Mouse (Mus musculus) kidney, adult 2 months (tissue): ENCODE results near the gene Olfr1277. TPM values are rescaled to one million over a fixed set of nuclear protein-coding genes. Genes with fewer than 3 reads are reported as not detected.

ENCODE experiments used
- DNase-seq: peaks from one replicate; pipeline ENCODE4 v3.0.0; 2021
- H3K27ac ChIP-seq: fragments of 200-500 bp; 2 replicates; pipeline ENCODE4 v1.5.1; 2012; ENCODE audit warnings: low read depth, low read length, control low read depth, inconsistent platforms; ENCODE audit not compliant: insufficient read depth
- H3K27me3 ChIP-seq: fragments of 200-500 bp; replicated peaks from 2 replicates; pipeline ENCODE4 v1.6.1; 2012; ENCODE audit warnings: mild to moderate bottlenecking, moderate library complexity, low read length, inconsistent platforms; ENCODE audit not compliant: control insufficient read depth, insufficient read depth
- H3K36me3 ChIP-seq: fragments of 200-500 bp; 2 replicates; pipeline ENCODE4 v1.6.1; 2012; ENCODE audit warnings: mild to moderate bottlenecking, moderate library complexity, low read length, inconsistent platforms; ENCODE audit not compliant: control insufficient read depth, insufficient read depth
- H3K4me1 ChIP-seq: fragments of 200-500 bp; 2 replicates; pipeline ENCODE4 v1.6.1; 2011; ENCODE audit warnings: low read length; ENCODE audit not compliant: control insufficient read depth, insufficient read depth
- H3K4me3 ChIP-seq: fragments of 200-500 bp; 2 replicates; pipeline ENCODE4 v1.5.1; 2011; ENCODE audit warnings: mild to moderate bottlenecking, low read depth, low read length, control low read depth; ENCODE audit not compliant: insufficient read depth
- CTCF ChIP-seq: fragments of 200-500 bp; conservative IDR thresholded peaks from 2 replicates; pipeline ENCODE4 v1.5.1; 2011; ENCODE audit warnings: low read depth, mild to moderate bottlenecking, control low read depth, low read length, moderate library complexity, mixed read lengths; ENCODE audit not compliant: insufficient read depth, insufficient read length
- POLR2A ChIP-seq: fragments of 200-500 bp; IDR thresholded peaks from one replicate; pipeline ENCODE4 v1.6.1; 2011; ENCODE audit warnings: low read depth, low read length, control low read depth
- WGBS: fragments of 180-500 bp; shearing (Covaris S2); methylation state at CpG from one replicate; pipeline ENCODE4 v1.1.7; 2018; 5-methylcytosine and 5-hydroxymethylcytosine counted together
- polyA plus RNA-seq: library from polyadenylated mRNA; depleted of rRNA; stranded (reverse); fragments of >200 nt; gene quantifications from 2 replicates; pipeline ENCODE4 v1.2.3, GENCODE M21; 2012; rRNA removed

Gene Olfr1277
- polyA plus RNA-seq: not detected in 2 replicates

DNA sequence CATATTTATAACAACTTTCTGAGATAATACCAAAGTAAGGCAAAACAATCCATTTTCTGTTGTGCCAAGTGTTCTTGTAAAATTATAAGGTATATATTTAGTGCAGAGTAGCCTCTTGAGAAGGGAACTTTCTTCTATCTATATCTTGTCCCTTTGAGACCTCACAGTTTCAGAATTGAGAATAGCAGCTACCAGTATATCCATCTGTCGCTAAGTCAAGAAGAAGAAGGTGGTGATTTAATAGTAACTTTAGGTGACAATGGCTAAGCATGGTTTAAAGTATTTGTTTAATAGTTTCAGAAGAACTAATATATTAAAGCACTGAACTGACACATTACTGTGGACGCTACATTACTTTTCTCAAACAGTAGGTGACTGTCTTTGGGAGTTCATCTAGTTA lies at the start of gene Olfr1277:
Gene Olfr1277 (minus strand): TSS at position 101 of the 400 bp plus-strand sequence.
- no peak within 1 kb of the TSS for H3K27ac ChIP-seq
- no peak within 1 kb of the TSS for H3K4me3 ChIP-seq
- no peaks in the 10 kb centered on the region for H3K36me3 ChIP-seq
- TF ChIP-seq CTCF (no peak), POLR2A (no peak)
- DNase-seq: no peak
- H3K27me3 ChIP-seq: no peaks in the 10 kb centered on the region
- H3K4me1 ChIP-seq: no peaks in the 10 kb centered on the region
- 44% methylated on average over 2 of the region's 2 CpGs for WGBS

GRCm38 (mm10) chr2:111313717-111314116 lies 39.8 kb upstream of the Olfr1277 start, which contains the start of gene Olfr1280:
Olfr1280 (plus strand) TSS chr2:111314017.
- no peaks in the 10 kb centered on the region for H3K4me1 ChIP-seq
- TF ChIP-seq POLR2A (no peak), CTCF (no peak)
- H3K4me3 ChIP-seq: no peak within 1 kb of the TSS
- no peaks in the 10 kb centered on the region for H3K36me3 ChIP-seq
- no peak within 1 kb of the TSS for H3K27ac ChIP-seq
- DNase-seq: no peak
- H3K27me3 ChIP-seq: no peaks in the 10 kb centered on the region

GRCm38 (mm10) chr2:111300374-111300773 lies 26.5 kb upstream of the Olfr1277 start, which contains the start of gene Olfr1279:
Olfr1279 (plus strand) TSS chr2:111300635.
- H3K27me3 ChIP-seq: no peaks in the 10 kb centered on the region
- H3K27ac ChIP-seq: no peak within 1 kb of the TSS
- DNase-seq: no peak
- no peak within 1 kb of the TSS for H3K4me3 ChIP-seq
- no peaks in the 10 kb centered on the region for H3K4me1 ChIP-seq
- no peaks in the 10 kb centered on the region for H3K36me3 ChIP-seq
- TF ChIP-seq CTCF (no peak), POLR2A (no peak)

- no peaks in the 10 kb centered on the region for H3K27me3 ChIP-seq
- no peak overlapping the region for H3K27ac ChIP-seq
- H3K4me3 ChIP-seq: no peak overlapping the region
Observed at GRCm38 (mm10) chr2:111298541-111298940, 24.6 kb upstream of the Olfr1277 start.

DNA sequence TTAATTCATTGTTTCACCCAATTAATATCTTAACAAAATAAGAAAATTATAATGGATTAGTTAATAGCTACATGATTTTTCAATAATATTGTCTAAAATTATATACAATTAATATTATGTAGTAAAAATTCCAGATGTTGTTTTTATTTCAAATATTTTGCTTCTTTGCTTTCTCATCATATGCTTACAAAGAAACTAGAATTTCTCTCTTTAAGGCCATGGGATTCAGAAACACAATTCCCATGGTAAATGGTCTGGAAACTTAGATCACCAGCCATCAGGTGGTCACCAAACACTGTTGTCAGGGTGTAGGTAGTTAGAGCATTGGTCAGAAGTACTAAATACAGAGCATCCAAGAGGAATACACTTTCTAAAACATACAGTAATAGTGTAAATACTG lies 15.9 kb upstream of the Olfr1277 start, which contains the start of gene Olfr1278:
Gene Olfr1278 (plus strand): TSS at position 301 of the 400 bp plus-strand sequence.
- H3K27me3 ChIP-seq: no peaks in the 10 kb centered on the region
- TF ChIP-seq CTCF: no peak
- no peak for TF ChIP-seq POLR2A
- no peaks in the 10 kb centered on the region for H3K36me3 ChIP-seq
- no peak within 1 kb of the TSS for H3K27ac ChIP-seq
- DNase-seq: no peak
- H3K4me1 ChIP-seq: no peaks in the 10 kb centered on the region
- no peak within 1 kb of the TSS for H3K4me3 ChIP-seq

More at GRCm38 (mm10) chr2:111298541-111298940, 24.6 kb upstream of the Olfr1277 start:
- Histone ChIP-seq H3K36me3 (no peaks in the 10 kb centered on the region), H3K4me1 (no peaks in the 10 kb centered on the region)
- no peak for DNase-seq
- TF ChIP-seq POLR2A (no peak), CTCF (no peak)

GRCm38 (mm10) chr2:111254216-111254615 lies 19.7 kb downstream of the Olfr1277 start, which contains the start of gene Olfr1276:
Olfr1276 (plus strand) TSS chr2:111254516.
- H3K4me3 ChIP-seq: no peak within 1 kb of the TSS
- no peak for DNase-seq
- no peaks in the 10 kb centered on the region for H3K36me3 ChIP-seq
- H3K27ac ChIP-seq: no peak within 1 kb of the TSS
- H3K4me1 ChIP-seq: no peaks in the 10 kb centered on the region
- no peaks in the 10 kb centered on the region; the same call in 1 of the 2 replicates for H3K27me3 ChIP-seq
- TF ChIP-seq POLR2A (no peak), CTCF (no peak)

- no peak for DNase-seq
- Histone ChIP-seq H3K36me3 (no peaks in the 10 kb centered on the region), H3K27ac (no peak within 1 kb of the TSS), H3K27me3 (no peaks in the 10 kb centered on the region), H3K4me3 (no peak within 1 kb of the TSS), H3K4me1 (no peaks in the 10 kb centered on the region)
- no peak for TF ChIP-seq CTCF
- no peak for TF ChIP-seq POLR2A
- 88% methylated on average over 1 of the region's 1 CpGs for WGBS
Observed at GRCm38 (mm10) chr2:111235186-111235585, 38.7 kb downstream of the Olfr1277 start, which contains the start of gene Olfr1275. Olfr1275 (minus strand) TSS chr2:111235286.

DNA sequence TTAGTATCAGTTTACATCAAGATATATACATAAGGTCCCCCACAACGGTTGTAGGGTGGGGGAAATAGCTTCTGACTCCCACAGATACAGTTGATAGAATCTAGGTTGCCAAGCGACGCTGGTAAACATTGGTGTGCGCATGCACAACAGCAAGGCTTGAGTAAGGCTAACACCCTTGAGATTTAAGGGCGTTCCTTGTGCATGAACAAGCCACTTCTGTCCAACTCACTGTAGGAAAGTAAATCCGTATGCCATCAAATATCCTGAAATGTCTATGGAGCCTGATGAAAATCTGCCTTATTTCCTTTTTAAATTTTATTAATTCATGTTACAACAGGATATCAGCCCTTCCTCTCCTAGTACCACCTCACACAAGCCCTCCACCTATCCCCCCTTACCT lies 44.4 kb downstream of the Olfr1277 start, which contains the start of gene 4930430A15Rik:
Gene 4930430A15Rik (minus strand): TSS at position 101 of the 400 bp plus-strand sequence.
- WGBS: 81% methylated on average over 6 of the region's 6 CpGs
- TF ChIP-seq CTCF: no peak
- TF ChIP-seq POLR2A: no peak
- Histone ChIP-seq H3K27me3 (no peaks in the 10 kb centered on the region), H3K4me3 (no peak within 1 kb of the TSS), H3K36me3 (no peaks in the 10 kb centered on the region), H3K4me1 (no peaks in the 10 kb centered on the region), H3K27ac (no peak within 1 kb of the TSS)
- DNase-seq: no peak

Other genes starting within 250 kb of the Olfr1277 start
- gene Gm13941, start 168.1 kb downstream of the Olfr1277 start, polyA plus RNA-seq: not detected in 2 replicates
- not detected in 2 replicates for gene Gm15130, start 121.2 kb downstream of the Olfr1277 start, polyA plus RNA-seq
- gene 4930430A15Rik, start 44.5 kb downstream of the Olfr1277 start, polyA plus RNA-seq: not detected in 2 replicates
- gene Olfr1275, start 38.8 kb downstream of the Olfr1277 start, polyA plus RNA-seq: not detected in 2 replicates
- gene Olfr1276, start 19.6 kb downstream of the Olfr1277 start, polyA plus RNA-seq: not detected in 2 replicates
- gene Olfr1278, start 16.0 kb upstream of the Olfr1277 start, polyA plus RNA-seq: not detected in 2 replicates
- not detected in 2 replicates for gene Olfr1279, start 26.5 kb upstream of the Olfr1277 start, polyA plus RNA-seq
- not detected in 2 replicates for gene Olfr1280, start 39.9 kb upstream of the Olfr1277 start, polyA plus RNA-seq
- gene Olfr1281, start 52.4 kb upstream of the Olfr1277 start, polyA plus RNA-seq: not detected in 2 replicates
- gene Olfr1282, start 62.0 kb upstream of the Olfr1277 start, polyA plus RNA-seq: not detected in 2 replicates
- not detected in 2 replicates for gene Olfr1283, start 92.7 kb upstream of the Olfr1277 start, polyA plus RNA-seq
- not detected in 2 replicates for gene Olfr1284, start 101.4 kb upstream of the Olfr1277 start, polyA plus RNA-seq
- gene Olfr1286, start 149.0 kb upstream of the Olfr1277 start, polyA plus RNA-seq: not detected in 2 replicates
- gene Olfr1287, start 175.0 kb upstream of the Olfr1277 start, polyA plus RNA-seq: not detected in 2 replicates
- not detected in 2 replicates for gene Olfr1288, start 200.0 kb upstream of the Olfr1277 start, polyA plus RNA-seq
- gene Olfr1289, start 206.7 kb upstream of the Olfr1277 start, polyA plus RNA-seq: not detected in 2 replicates
- gene Olfr1290, start 219.7 kb upstream of the Olfr1277 start, polyA plus RNA-seq: not detected in 2 replicates
- gene Olfr1291-ps1, start 223.1 kb upstream of the Olfr1277 start, polyA plus RNA-seq: not detected in 2 replicates